Mouse (Mus musculus) forebrain, embryonic 13.5 days (tissue): ENCODE measurements around the gene Ciart. TPM values are rescaled to one million over a fixed set of nuclear protein-coding genes. Genes with fewer than 3 reads are reported as not detected.
A peak's percentile ranks its signal among the peaks of the same experiment; 100 is the strongest.
"Not testable (repeated sequence)": the region's sequence is repeated elsewhere in the genome, so short reads cannot be mapped to it uniquely, and the experiment has no call there.

Experiments
- ATAC-seq: fragments of 200-750 bp; cut with Nextera tagmentation; 2 replicates; pipeline ENCODE4 v1.8.0; 2017
- H3K27ac ChIP-seq: fragments of 300-500 bp; sonication (generic); 2 replicates; pipeline ENCODE4 v1.5.1; 2015; ENCODE audit warnings: inconsistent platforms, mild to moderate bottlenecking, moderate library complexity
- H3K27me3 ChIP-seq: fragments of 300-500 bp; sonication (generic); 2 replicates; pipeline ENCODE4 v1.6.1; 2015; ENCODE audit warnings: mild to moderate bottlenecking, inconsistent platforms
- H3K36me3 ChIP-seq: fragments of 300-500 bp; sonication (generic); 2 replicates; pipeline ENCODE4 v1.6.1; 2015; ENCODE audit warnings: mild to moderate bottlenecking, inconsistent platforms; ENCODE audit not compliant: poor library complexity, severe bottlenecking
- H3K4me1 ChIP-seq: fragments of 300-500 bp; sonication (generic); 2 replicates; pipeline ENCODE4 v1.6.1; 2015; ENCODE audit warnings: inconsistent platforms
- H3K4me2 ChIP-seq: fragments of 300-500 bp; sonication (generic); 2 replicates; pipeline ENCODE4 v1.6.1; 2015; ENCODE audit warnings: inconsistent platforms, mild to moderate bottlenecking, moderate library complexity
- H3K4me3 ChIP-seq: fragments of 300-500 bp; sonication (generic); 2 replicates; pipeline ENCODE4 v1.5.1; 2015; ENCODE audit warnings: mild to moderate bottlenecking, inconsistent platforms
- H3K9ac ChIP-seq: fragments of 300-500 bp; sonication (generic); 2 replicates; pipeline ENCODE4 v1.6.1; 2015; ENCODE audit warnings: mild to moderate bottlenecking, inconsistent platforms
- H3K9me3 ChIP-seq: fragments of 300-500 bp; sonication (generic); replicated peaks from 2 replicates; pipeline ENCODE4 v1.6.1; 2016; ENCODE audit warnings: inconsistent platforms
- WGBS: fragments of 180-500 bp; shearing (Covaris S2); methylation state at CpG from one replicate; pipeline ENCODE4 v1.1.7; 2015; 5-methylcytosine and 5-hydroxymethylcytosine counted together
- polyA plus RNA-seq: library from polyadenylated mRNA; unstranded; fragments of >200 nt; fragmentation: Nextera tagmentation; extraction: Ambion mirVana; gene quantifications from 2 replicates; pipeline ENCODE4 v1.2.1, GENCODE M21; 2015

Gene Ciart
- polyA plus RNA-seq, 1 experiment from 2014 or later = 5.2 TPM

- H3K9ac ChIP-seq, H3K27ac ChIP-seq, H3K9me3 ChIP-seq, ATAC-seq, H3K4me3 ChIP-seq: not testable (repeated sequence)
- H3K4me2 ChIP-seq = peak overlapping the region; percentile 93; the same call in 1 of the 2 replicates
- 89% methylated on average over 7 of the region's 7 CpGs for WGBS
- H3K36me3 ChIP-seq = peaks cover 12% of the 10 kb centered on the region
- peaks cover 24% of the 10 kb centered on the region for H3K4me1 ChIP-seq
- H3K27me3 ChIP-seq = peaks cover 10% of the 10 kb centered on the region; the same call in 1 of the 2 replicates
Observed at GRCm38 (mm10) chr3:95895501-95895900, 13.4 kb upstream of the Ciart start.

- ATAC-seq = no peak
- Histone ChIP-seq H3K9ac (peak overlapping the region; percentile 80), H3K4me1 (peaks cover 24% of the 10 kb centered on the region), H3K27me3 (peaks cover 10% of the 10 kb centered on the region; the same call in 1 of the 2 replicates), H3K4me2 (peak overlapping the region; percentile 93), H3K36me3 (peaks cover 12% of the 10 kb centered on the region), H3K4me3 (peak overlapping the region; percentile 69), H3K27ac (peak overlapping the region; percentile 10; the same call in 1 of the 2 replicates), H3K9me3 (no peaks in the 10 kb centered on the region)
- 18% methylated on average over 16 of the region's 16 CpGs for WGBS
Observed at GRCm38 (mm10) chr3:95894317-95895160, 12.5 kb upstream of the Ciart start.

DNA sequence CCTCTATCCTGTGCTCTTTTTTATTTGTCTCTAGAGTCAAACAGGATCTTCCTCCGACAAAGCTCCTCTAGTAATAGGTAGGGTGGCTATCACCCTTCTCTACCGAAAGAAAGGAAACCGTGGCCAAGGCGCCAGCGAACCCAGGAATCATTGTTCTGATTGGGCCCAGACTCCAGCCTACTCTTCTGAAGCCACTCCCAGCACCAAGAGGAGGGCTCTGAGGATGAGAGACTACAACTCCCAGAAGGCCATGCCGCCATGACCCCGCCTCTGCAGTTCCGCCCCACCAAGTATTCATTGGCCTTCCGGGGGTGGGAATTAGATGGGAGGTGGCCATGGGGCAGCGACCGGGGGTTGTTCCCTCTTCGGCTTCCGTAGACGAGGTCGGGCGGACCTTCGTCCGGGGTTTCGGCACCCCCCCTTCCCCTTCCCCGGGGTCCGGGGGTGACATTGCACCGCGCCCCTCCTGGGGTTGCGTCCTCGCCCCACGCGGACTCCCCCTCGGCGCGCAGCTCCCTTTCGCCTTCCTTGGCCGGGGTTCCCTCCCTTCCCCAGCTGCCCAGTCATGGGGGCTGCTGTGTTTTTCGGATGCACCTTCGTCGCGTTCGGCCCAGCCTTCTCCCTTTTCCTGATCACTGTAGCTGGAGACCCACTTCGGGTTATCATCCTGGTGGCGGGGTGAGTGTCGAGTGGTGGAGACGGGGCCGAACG, 11.7 kb upstream of the Ciart start, which contains the start of gene Aph1a:
Gene Aph1a (plus strand): TSS at position 364 of the 711 bp plus-strand sequence.
- peak within 1 kb of the TSS; percentile 80 for H3K9ac ChIP-seq

DNA sequence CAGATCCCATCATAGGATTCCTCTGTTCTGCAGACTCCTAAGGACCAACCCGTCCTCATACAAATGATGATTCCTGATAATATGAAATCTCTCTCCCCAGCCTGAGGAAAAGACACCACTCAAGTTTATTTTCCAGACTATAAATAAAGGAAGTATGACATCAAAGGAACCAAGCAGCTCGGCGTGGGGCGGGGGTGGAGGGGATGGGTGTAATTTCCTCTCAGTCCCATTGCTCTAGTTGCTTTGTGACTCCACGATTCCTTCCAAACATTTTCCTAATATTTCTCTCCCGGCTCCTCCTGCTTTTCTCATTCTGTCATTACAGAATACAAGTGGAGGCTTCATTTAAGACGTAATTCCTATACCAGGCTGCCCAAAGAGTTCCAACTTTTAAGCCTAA, 11.1 kb upstream of the Ciart start:
- Histone ChIP-seq H3K9ac (peak overlapping the region; percentile 80), H3K9me3 (no peaks in the 10 kb centered on the region), H3K36me3 (peaks cover 7% of the 10 kb centered on the region), H3K27ac (peak overlapping the region; percentile 74), H3K4me2 (peak overlapping the region; percentile 93), H3K27me3 (peaks cover 10% of the 10 kb centered on the region; the same call in 1 of the 2 replicates), H3K4me3 (peak overlapping the region; percentile 69), H3K4me1 (peaks cover 24% of the 10 kb centered on the region)
- ATAC-seq = peak; percentile 4; the same call in 1 of the 2 replicates
- 27% methylated on average over 7 of the region's 7 CpGs for WGBS

More for the DNA sequence above, 11.7 kb upstream of the Ciart start, which contains the start of gene Aph1a:
- H3K4me1 ChIP-seq = peaks cover 24% of the 10 kb centered on the region
- peak within 1 kb of the TSS; percentile 93 for H3K4me2 ChIP-seq
- H3K9me3 ChIP-seq = not testable (repeated sequence)
- H3K4me3 ChIP-seq = peak within 1 kb of the TSS; percentile 69
- peak; percentile 99 for ATAC-seq
- H3K27me3 ChIP-seq = peaks cover 10% of the 10 kb centered on the region; the same call in 1 of the 2 replicates
- H3K36me3 ChIP-seq = peaks cover 12% of the 10 kb centered on the region
- peak within 1 kb of the TSS; percentile 74 for H3K27ac ChIP-seq
- under 1% methylated on average over 25 of the region's 43 CpGs for WGBS

DNA sequence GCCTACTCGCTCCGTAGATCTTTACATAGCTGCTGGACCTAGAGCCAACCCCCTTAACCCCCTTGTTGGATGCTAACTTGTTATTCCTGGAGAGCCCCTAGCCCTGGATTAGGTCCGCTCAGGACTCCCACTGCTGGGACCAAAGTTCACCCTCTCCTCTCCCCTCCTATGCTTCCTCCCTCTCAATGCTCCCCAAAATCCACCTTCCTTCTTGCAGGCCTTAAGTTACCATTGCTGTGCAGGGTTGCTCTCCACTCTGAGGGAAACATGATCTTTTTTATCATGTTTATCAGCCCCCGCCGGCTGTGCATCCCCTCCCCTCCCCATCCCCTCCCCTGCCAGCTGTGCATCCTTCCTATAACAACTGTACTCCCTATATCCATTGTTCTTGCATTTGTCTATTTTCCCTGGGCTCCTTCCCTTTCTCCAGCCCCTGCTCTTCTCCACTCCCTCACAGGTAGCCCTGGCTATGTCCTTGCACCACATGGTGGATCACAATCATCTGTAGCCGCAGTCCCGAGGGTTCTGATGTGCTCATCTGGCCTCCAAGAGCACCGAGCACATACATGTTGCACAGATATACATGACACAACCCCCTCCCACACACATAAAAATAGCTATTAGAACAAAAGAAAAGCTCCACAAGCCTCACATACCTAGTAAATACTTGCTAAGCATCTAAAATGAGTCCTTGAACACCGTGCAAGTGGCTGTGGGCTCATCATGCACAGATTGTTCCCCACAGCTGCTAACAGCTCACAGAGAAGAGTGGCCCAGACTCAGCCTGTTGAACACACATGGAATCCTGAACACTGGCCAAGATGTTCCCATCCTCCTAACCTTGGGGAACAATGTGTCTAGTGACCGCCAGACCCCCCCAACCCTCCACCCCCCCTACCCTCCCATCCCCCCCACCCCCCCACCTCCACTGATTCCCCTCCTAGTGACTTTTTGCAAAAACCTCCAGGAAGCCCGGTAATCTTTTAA, 10.3 kb upstream of the Ciart start:
- H3K4me3 ChIP-seq = no peak overlapping the region
- H3K4me1 ChIP-seq = peaks cover 24% of the 10 kb centered on the region
- H3K27me3 ChIP-seq = peaks cover 10% of the 10 kb centered on the region; the same call in 1 of the 2 replicates
- H3K9ac ChIP-seq = no peak overlapping the region
- no peak for ATAC-seq
- H3K36me3 ChIP-seq = no peaks in the 10 kb centered on the region
- WGBS = 48% methylated on average over 11 of the region's 11 CpGs
- H3K4me2 ChIP-seq = no peak overlapping the region
- no peaks in the 10 kb centered on the region for H3K9me3 ChIP-seq
- 0 out of 2 replicates have a peak overlapping the region, but pooled peaks have one; percentile 21 for H3K27ac ChIP-seq

DNA sequence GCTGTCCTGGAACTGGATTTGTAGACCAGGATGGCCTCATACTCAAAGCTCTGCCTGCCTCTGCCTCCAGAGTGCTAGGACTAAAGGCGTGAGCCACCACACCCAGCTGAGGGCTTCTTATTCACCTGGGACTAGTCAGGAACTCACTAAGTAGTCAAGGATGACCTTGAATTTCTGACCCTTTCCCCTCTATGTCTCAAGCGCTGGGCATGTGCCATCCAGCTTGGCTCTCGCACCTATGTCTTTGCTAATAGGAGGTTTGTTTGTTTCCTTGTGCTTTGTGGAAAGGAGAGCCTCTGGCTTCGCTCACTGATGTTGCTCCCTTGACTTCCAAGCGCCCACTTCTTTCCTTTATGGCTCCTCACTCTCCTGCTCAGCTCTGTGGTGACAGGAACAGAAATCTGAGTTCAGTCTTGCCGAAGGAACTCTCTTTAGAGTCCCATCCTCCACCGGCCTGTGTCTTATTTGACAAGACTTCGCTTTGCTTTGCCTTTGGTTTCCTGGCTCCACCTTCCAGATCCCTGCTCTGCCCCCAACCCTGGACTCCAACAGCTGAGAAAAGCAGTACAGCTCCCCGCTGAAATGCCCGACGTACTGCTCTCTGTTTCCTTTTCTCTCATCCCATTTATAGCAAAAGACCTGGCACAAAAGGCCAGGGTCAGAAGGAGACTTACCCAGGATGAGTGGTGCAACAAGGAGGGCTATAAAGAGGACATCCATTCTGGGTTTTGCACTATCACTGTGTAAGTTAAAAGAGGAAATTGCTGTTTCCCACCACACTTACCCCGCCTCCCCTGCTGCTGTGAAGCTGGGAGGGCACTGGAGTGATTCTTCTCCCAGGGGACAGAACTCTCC, 9.4 kb upstream of the Ciart start, which contains the start of gene BC028528:
Gene BC028528 (minus strand): TSS at position 795 of the 855 bp plus-strand sequence.
- 31% methylated on average over 12 of the region's 12 CpGs for WGBS

GRCm38 (mm10) chr3:95889664-95890063, 7.6 kb upstream of the Ciart start:
- H3K4me3 ChIP-seq = no peak overlapping the region
- H3K27me3 ChIP-seq = peaks cover 10% of the 10 kb centered on the region; the same call in 1 of the 2 replicates
- H3K9me3 ChIP-seq = no peaks in the 10 kb centered on the region
- WGBS = 81% methylated on average over 3 of the region's 3 CpGs
- no peaks in the 10 kb centered on the region for H3K36me3 ChIP-seq
- no peak overlapping the region for H3K27ac ChIP-seq
- ATAC-seq = no peak
- H3K4me2 ChIP-seq = no peak overlapping the region
- peaks cover 14% of the 10 kb centered on the region for H3K4me1 ChIP-seq
- no peak overlapping the region for H3K9ac ChIP-seq

More for the DNA sequence above, 9.4 kb upstream of the Ciart start, which contains the start of gene BC028528:
- H3K36me3 ChIP-seq = no peaks in the 10 kb centered on the region
- no peak within 1 kb of the TSS for H3K4me3 ChIP-seq
- peaks cover 10% of the 10 kb centered on the region; the same call in 1 of the 2 replicates for H3K27me3 ChIP-seq
- H3K4me1 ChIP-seq = peaks cover 24% of the 10 kb centered on the region
- no peaks in the 10 kb centered on the region for H3K9me3 ChIP-seq
- no peak for ATAC-seq
- 0 out of 2 replicates have a peak within 1 kb of the TSS, but pooled peaks have one; percentile 21 for H3K27ac ChIP-seq
- H3K9ac ChIP-seq = no peak within 1 kb of the TSS
- H3K4me2 ChIP-seq = no peak within 1 kb of the TSS

DNA sequence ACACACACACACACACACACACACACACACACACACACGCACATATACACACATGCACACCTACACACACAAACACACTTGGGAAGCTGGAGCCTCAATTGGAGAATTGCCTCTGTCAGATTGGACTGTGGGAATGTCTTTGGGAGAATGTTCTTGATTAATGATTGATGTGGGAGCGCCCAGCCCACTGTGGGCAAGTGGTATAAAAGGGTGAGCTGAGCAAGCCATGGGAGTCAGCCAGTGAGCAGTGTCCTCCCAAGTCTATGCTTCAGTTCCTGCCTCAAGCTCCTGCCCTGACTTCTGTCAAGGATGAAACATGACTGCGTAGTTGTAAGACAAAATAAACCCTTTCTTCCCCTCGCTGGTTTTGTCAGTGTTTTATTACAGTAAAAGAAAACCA, 5.5 kb upstream of the Ciart start:
- no peak overlapping the region for H3K27ac ChIP-seq
- H3K9me3 ChIP-seq = no peaks in the 10 kb centered on the region
- H3K4me3 ChIP-seq = no peak overlapping the region
- H3K36me3 ChIP-seq = no peaks in the 10 kb centered on the region
- no peak overlapping the region for H3K4me2 ChIP-seq
- WGBS = 67% methylated on average over 4 of the region's 4 CpGs
- peaks cover 7% of the 10 kb centered on the region for H3K4me1 ChIP-seq
- H3K27me3 ChIP-seq = peaks cover 14% of the 10 kb centered on the region; the same call in 1 of the 2 replicates
- no peak overlapping the region for H3K9ac ChIP-seq
- no peak for ATAC-seq

DNA sequence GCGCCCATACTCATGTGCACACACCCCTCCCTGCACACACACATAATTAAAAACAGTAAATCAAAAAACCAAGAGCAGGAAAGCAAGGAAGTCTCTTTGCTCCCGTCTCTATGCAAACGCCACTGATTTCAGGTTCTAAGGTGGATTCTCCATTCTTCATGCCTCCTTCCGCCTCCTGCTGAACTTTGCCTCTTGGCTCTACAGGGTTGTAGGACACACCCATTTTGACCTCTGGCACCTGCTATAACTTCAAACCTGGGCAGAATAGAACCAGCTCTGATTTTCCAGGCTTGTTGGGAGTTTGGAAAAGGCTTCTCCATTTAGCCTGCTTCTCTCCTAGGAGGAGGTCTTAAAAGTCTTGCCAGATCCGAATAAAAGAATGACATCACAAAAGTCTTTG, 2.3 kb upstream of the Ciart start:
- no peaks in the 10 kb centered on the region for H3K9me3 ChIP-seq
- 89% methylated on average over 5 of the region's 5 CpGs for WGBS
- ATAC-seq = no peak
- H3K4me3 ChIP-seq = no peak overlapping the region
- H3K4me1 ChIP-seq = peaks cover 19% of the 10 kb centered on the region
- H3K36me3 ChIP-seq = no peaks in the 10 kb centered on the region
- no peak overlapping the region for H3K4me2 ChIP-seq
- no peak overlapping the region for H3K9ac ChIP-seq
- no peak overlapping the region for H3K27ac ChIP-seq
- 0 out of 2 replicates have a peak, but pooled peaks cover 4% of the 10 kb centered on the region for H3K27me3 ChIP-seq

- H3K27ac ChIP-seq = no peak overlapping the region
- 3% methylated on average over 24 of the region's 24 CpGs for WGBS
- peak overlapping the region; percentile 52 for H3K9ac ChIP-seq
- H3K4me3 ChIP-seq = peak overlapping the region; percentile 53
- peak overlapping the region; percentile 99 for H3K4me2 ChIP-seq
- H3K36me3 ChIP-seq = no peaks in the 10 kb centered on the region
- ATAC-seq = no peak
- H3K9me3 ChIP-seq = no peaks in the 10 kb centered on the region
- 0 out of 2 replicates have a peak, but pooled peaks cover 4% of the 10 kb centered on the region for H3K27me3 ChIP-seq
- H3K4me1 ChIP-seq = peaks cover 19% of the 10 kb centered on the region
Observed at GRCm38 (mm10) chr3:95882816-95883425, 870 bp upstream of the Ciart start.
